Mouse (Mus musculus): Measurements from ENCODE around the gene Them4.

DNA sequence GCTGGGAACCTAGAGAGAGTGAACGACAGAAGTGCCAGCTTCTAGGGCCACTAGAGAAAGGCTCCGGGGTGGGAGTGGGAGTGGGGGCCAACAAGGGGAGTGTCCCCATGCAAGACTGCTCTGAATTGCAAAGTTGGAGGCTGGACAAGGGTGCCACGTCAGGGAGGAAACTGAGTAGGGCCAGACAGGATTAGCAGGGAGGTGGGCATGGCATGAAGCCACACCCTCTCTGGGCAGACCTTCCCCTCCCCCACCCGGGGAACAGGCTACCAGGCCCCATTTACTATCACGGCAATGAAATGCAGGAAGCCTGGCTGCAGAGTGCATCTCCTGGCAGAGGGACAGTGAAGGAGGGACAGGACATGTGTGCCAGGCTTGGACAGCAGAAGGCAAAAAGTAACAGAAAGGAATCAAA, 63.7 kb downstream of the Them4 start:
- TF ChIP-seq CTCF (IDR thresholded peaks at IDR 0.05) (no peak), POLR2A (IDR thresholded peaks at IDR 0.05; ENCODE audit: insufficient read depth, low read depth, low read length) (no peak), EP300 (IDR thresholded peaks at IDR 0.05; ENCODE audit: insufficient read depth, low read depth, low read length) (no peak)
